Mouse (Mus musculus) embryonic fibroblast, embryonic 13.5 days (primary cell): ENCODE measurements around the gene Extl2.

Source experiments
- CTCF ChIP-seq: IDR thresholded peaks from 2 replicates; pipeline ENCODE4 v1.5.1; 2011; ENCODE audit warnings: mild to moderate bottlenecking, control low read depth, low read length, moderate library complexity, borderline replicate concordance; ENCODE audit not compliant: insufficient read depth
- POLR2A ChIP-seq: IDR thresholded peaks from 2 replicates; pipeline ENCODE4 v1.6.1; 2011; ENCODE audit warnings: low read depth, mild to moderate bottlenecking, control low read depth, low read length, moderate library complexity

GRCm38 (mm10) chr3:116009622-116010344 lies 2.5 kb downstream of the Extl2 start:
- TF ChIP-seq CTCF (no peak), POLR2A (no peak)
